ENCODE assay signal across 31 mouse cellular contexts in genomic region chr13:24724395-24724759, GRCm38 (mm10). TPM values are rescaled to one million over a fixed set of nuclear protein-coding genes. Genes with fewer than 3 reads are reported as not detected.
DNase-seq lines count a peak whose midpoint lies in the region; ATAC-seq and TF ChIP-seq lines count a peak whose summit lies in the region.
"Had no signal": no experiment of that assay in that cellular context is flagged by ENCODE, and none has a peak within 500 bp of the region (broad histone marks: within the 10 kb centered on the region; RNA-seq: fewer than 3 reads in every experiment).

No protein-coding gene starts in this region.

- no peaks in the 10 kb centered on the region for H3K36me3 ChIP-seq in hindbrain, postnatal 0 days (ENCODE audit: insufficient read depth, low read length)
- H3K36me3 ChIP-seq in hindbrain, embryonic 13.5 days, result peaks cover 36% of the 10 kb centered on the region
- no peaks in the 10 kb centered on the region for H3K36me3 ChIP-seq in limb, embryonic 12.5 days
- no peaks in the 10 kb centered on the region for H3K36me3 ChIP-seq in limb, embryonic 10.5 days
- H3K36me3 ChIP-seq in embryonic facial prominence, embryonic 12.5 days, result no peaks in the 10 kb centered on the region

- 56% methylated on average over 4 of the region's 4 CpGs for whole genome bisulfite sequencing in hindbrain, postnatal 0 days
- WGBS in hindbrain, embryonic 13.5 days, result 58% methylated on average over 4 of the region's 4 CpGs
- 64% methylated on average over 4 of the region's 4 CpGs for WGBS in limb, embryonic 12.5 days
- WGBS in limb, embryonic 10.5 days, result 75% methylated on average over 4 of the region's 4 CpGs
- 55% methylated on average over 4 of the region's 4 CpGs for WGBS in embryonic facial prominence, embryonic 12.5 days

- H3K27me3 ChIP-seq in hindbrain, postnatal 0 days (ENCODE audit: insufficient read depth, low read length), result no peaks in the 10 kb centered on the region
- H3K27me3 ChIP-seq in hindbrain, embryonic 13.5 days, result no peaks in the 10 kb centered on the region
- H3K27me3 ChIP-seq in limb, embryonic 12.5 days, result no peaks in the 10 kb centered on the region
- no peaks in the 10 kb centered on the region for H3K27me3 ChIP-seq in limb, embryonic 10.5 days (ENCODE audit: low read depth, poor library complexity, severe bottlenecking)
- no peaks in the 10 kb centered on the region for H3K27me3 ChIP-seq in embryonic facial prominence, embryonic 12.5 days

- H3K27ac ChIP-seq in hindbrain, postnatal 0 days, result no peak overlapping the region
- no peak overlapping the region for H3K27ac ChIP-seq in hindbrain, embryonic 13.5 days
- H3K27ac ChIP-seq in limb, embryonic 12.5 days, result 0 out of 2 replicates have a peak overlapping the region, but pooled peaks have one; percentile 42
- no peak overlapping the region for H3K27ac ChIP-seq in limb, embryonic 10.5 days
- H3K27ac ChIP-seq in embryonic facial prominence, embryonic 12.5 days, result no peak overlapping the region
- H3K27ac ChIP-seq: heart, adult 2 months; macrophage; stomach, postnatal 0 days had no signal

- TF ChIP-seq CTCF in hindbrain, postnatal 0 days (IDR thresholded peaks at IDR 0.05; ENCODE audit: low read depth), result no peak

- H3K4me1 ChIP-seq in hindbrain, postnatal 0 days (ENCODE audit: insufficient read depth, low read length), result no peaks in the 10 kb centered on the region
- H3K4me1 ChIP-seq in hindbrain, embryonic 13.5 days (replicated peaks), result peaks cover 10% of the 10 kb centered on the region
- H3K4me1 ChIP-seq in limb, embryonic 12.5 days (replicated peaks), result peaks cover 11% of the 10 kb centered on the region; the same call in 1 of the 2 replicates
- H3K4me1 ChIP-seq in limb, embryonic 10.5 days, result peaks cover 8% of the 10 kb centered on the region; the same call in 1 of the 2 replicates
- peaks cover 14% of the 10 kb centered on the region; the same call in 1 of the 2 replicates for H3K4me1 ChIP-seq in embryonic facial prominence, embryonic 12.5 days

- ATAC-seq in hindbrain, postnatal 0 days, result peak; percentile 32; the same call in 1 of the 2 replicates
- ATAC-seq in hindbrain, embryonic 13.5 days (ENCODE audit: low FRiP score), result no peak
- ATAC-seq in limb, embryonic 12.5 days (ENCODE audit: insufficient number of reproducible peaks, insufficient read depth, low FRiP score, low TSS enrichment, low read depth), result no peak
- ATAC-seq in embryonic facial prominence, embryonic 12.5 days (ENCODE audit: insufficient number of reproducible peaks, insufficient read depth, low FRiP score, low TSS enrichment), result no peak
- ATAC-seq: liver, postnatal 0 days; lung, postnatal 0 days had no signal

- no peak overlapping the region for H3K9ac ChIP-seq in hindbrain, postnatal 0 days (replicated peaks; ENCODE audit: low read length)
- no peak overlapping the region for H3K9ac ChIP-seq in hindbrain, embryonic 13.5 days
- H3K9ac ChIP-seq in limb, embryonic 12.5 days (replicated peaks), result no peak overlapping the region
- H3K9ac ChIP-seq in embryonic facial prominence, embryonic 12.5 days, result no peak overlapping the region
- H3K9ac ChIP-seq: liver, postnatal 0 days had no signal

- no peak overlapping the region for H3K4me3 ChIP-seq in hindbrain, postnatal 0 days (ENCODE audit: low read length)
- H3K4me3 ChIP-seq in hindbrain, embryonic 13.5 days, result no peak overlapping the region
- H3K4me3 ChIP-seq in limb, embryonic 12.5 days (replicated peaks), result no peak overlapping the region
- H3K4me3 ChIP-seq in limb, embryonic 10.5 days, result no peak overlapping the region
- H3K4me3 ChIP-seq in embryonic facial prominence, embryonic 12.5 days, result no peak overlapping the region
- H3K4me3 ChIP-seq: erythroblast, embryonic 14.5 days; heart, adult 2 months had no signal

- no peak for DNase-seq in hindbrain, postnatal 0 days (ENCODE audit: low spot score)
- no peak for DNase-seq in limb, embryonic 10.5 days (ENCODE audit: low spot score)
- DNase-seq in mesoderm, embryonic 11.5 days (ENCODE audit: low read depth, low spot score), result peak; percentile 12
- DNase-seq in adrenal gland, postnatal 14 days, result no peak
- DNase-seq: adrenal gland, postnatal 10 days; cerebellum, adult 9-10 months; gastrocnemius, postnatal 36 days; heart, adult 2 months; left cerebral cortex, postnatal 4 days; liver, postnatal 0 days; right cerebral cortex, postnatal 14 days had no signal

- no peaks in the 10 kb centered on the region for H3K9me3 ChIP-seq in hindbrain, postnatal 0 days (ENCODE audit: low read length)
- H3K9me3 ChIP-seq in hindbrain, embryonic 13.5 days, result no peaks in the 10 kb centered on the region
- H3K9me3 ChIP-seq in limb, embryonic 12.5 days, result no peaks in the 10 kb centered on the region
- H3K9me3 ChIP-seq in limb, embryonic 10.5 days (replicated peaks), result no peaks in the 10 kb centered on the region
- H3K9me3 ChIP-seq in embryonic facial prominence, embryonic 12.5 days, result no peaks in the 10 kb centered on the region

- H3K4me2 ChIP-seq in hindbrain, postnatal 0 days (ENCODE audit: low read depth, low read length), result no peak overlapping the region
- H3K4me2 ChIP-seq in hindbrain, embryonic 13.5 days, result no peak overlapping the region
- H3K4me2 ChIP-seq in limb, embryonic 12.5 days, result no peak overlapping the region
- H3K4me2 ChIP-seq in embryonic facial prominence, embryonic 12.5 days (replicated peaks), result peak overlapping the region; percentile 0; the same call in 1 of the 2 replicates
- H3K4me2 ChIP-seq: liver, embryonic 11.5 days; midbrain, embryonic 11.5 days had no signal

RNA-seq across cellular contexts. Expression of gene Armh2, which starts 16.7 kb away (rescaled TPM):
- not detected in 2 replicates for total RNA-seq in hindbrain, postnatal 0 days (2014; rRNA removed)
- polyA plus RNA-seq in hindbrain, postnatal 0 days (2015; fragmentation: Nextera tagmentation; extraction: Ambion mirVana), result not detected in 2 replicates
- polyA plus RNA-seq in hindbrain, embryonic 13.5 days (2015; fragmentation: Nextera tagmentation; extraction: Ambion mirVana), result not detected in 2 replicates
- polyA plus RNA-seq in limb, embryonic 12.5 days (2016; fragmentation: Nextera tagmentation; extraction: Ambion mirVana), result not detected in 2 replicates
- polyA plus RNA-seq in limb, embryonic 10.5 days (2016; fragmentation: Nextera tagmentation; extraction: Ambion mirVana), result not detected in 2 replicates
- polyA plus RNA-seq in embryonic facial prominence, embryonic 12.5 days (2016; fragmentation: Nextera tagmentation; extraction: Ambion mirVana), result not detected in 2 replicates
- not detected in 2 replicates for total RNA-seq in adrenal gland, postnatal 14 days (2021)
- total RNA-seq: adrenal gland, postnatal 10 days; common myeloid progenitor, adult 5-6 weeks; gastrocnemius, adult 18-20 months; gastrocnemius, postnatal 36 days; heart, adult 2 months; heart, postnatal 25 days; layer of hippocampus, postnatal 10 days; left cerebral cortex, adult 8-10 months; left cerebral cortex, postnatal 4 days; MEL; midbrain, postnatal 0 days had no signal
- polyA plus RNA-seq: C2C12; erythroblast, embryonic 14.5 days; heart, adult 2 months; heart, embryonic 14.5 days; large intestine, adult 2 months; liver, embryonic 11.5 days; liver, postnatal 0 days; lung, postnatal 0 days; macrophage; midbrain, postnatal 0 days; stomach, postnatal 0 days; thymus, postnatal 0 days had no signal

RNA-seq across cellular contexts. Expression of gene Gmnn, which starts 37.3 kb away (rescaled TPM):
- 4.7 and 40.9 TPM in 2 replicates for total RNA-seq in hindbrain, postnatal 0 days (2014; rRNA removed)
- polyA plus RNA-seq in hindbrain, postnatal 0 days (2015; fragmentation: Nextera tagmentation; extraction: Ambion mirVana), result 23.4 and 23.6 TPM in 2 replicates
- polyA plus RNA-seq in hindbrain, embryonic 13.5 days (2015; fragmentation: Nextera tagmentation; extraction: Ambion mirVana), result 28.0 and 28.1 TPM in 2 replicates
- polyA plus RNA-seq in limb, embryonic 12.5 days (2016; fragmentation: Nextera tagmentation; extraction: Ambion mirVana), result 124 and 126 TPM in 2 replicates
- 170 and 188 TPM in 2 replicates for polyA plus RNA-seq in limb, embryonic 10.5 days (2016; fragmentation: Nextera tagmentation; extraction: Ambion mirVana)
- polyA plus RNA-seq in embryonic facial prominence, embryonic 12.5 days (2016; fragmentation: Nextera tagmentation; extraction: Ambion mirVana), result 109 and 113 TPM in 2 replicates
- 19.3 and 21.8 TPM in 2 replicates for total RNA-seq in adrenal gland, postnatal 14 days (2021)
